Mouse (Mus musculus): ENCODE measurements around the gene Mat1a. TPM values are rescaled to one million over a fixed set of nuclear protein-coding genes. Genes with fewer than 3 reads are reported as not detected.

Gene Mat1a
- polyA plus RNA-seq (2014; fragmentation: Nextera tagmentation; extraction: Ambion mirVana): 2.0 TPM in 1 of 2 replicates, not detected in the other

- ATAC-seq (replicated peaks; ENCODE audit: low FRiP score, low TSS enrichment, low read depth): no peak
- Histone ChIP-seq H3K36me3 (ENCODE audit: control insufficient read depth, insufficient read depth, low read length) (no peaks in the 10 kb centered on the region), H3K27me3 (replicated peaks; ENCODE audit: control insufficient read depth, insufficient read depth, low read length) (no peaks in the 10 kb centered on the region), H3K9me3 (ENCODE audit: control insufficient read depth, low read length) (no peaks in the 10 kb centered on the region), H3K9ac (ENCODE audit: low read length) (no peak within 1 kb of the TSS), H3K27ac (ENCODE audit: low read depth) (no peak within 1 kb of the TSS), H3K4me1 (replicated peaks; ENCODE audit: control insufficient read depth, insufficient read depth, low read length) (no peaks in the 10 kb centered on the region), H3K4me2 (ENCODE audit: low read length) (no peak within 1 kb of the TSS), H3K4me3 (ENCODE audit: low read depth, low read length) (no peak within 1 kb of the TSS)
- DNase-seq (ENCODE audit: low spot score): no peak
- WGBS: 69% methylated on average over 10 of the region's 10 CpGs
Measured at GRCm38 (mm10) chr14:41104853-41105444, at the start of gene Mat1a. TSS of gene Mat1a (plus strand) at chr14:41105035.

- WGBS: 21% methylated on average over 1 of the region's 2 CpGs
- Histone ChIP-seq H3K27ac (ENCODE audit: low read depth) (no peak overlapping the region), H3K4me2 (ENCODE audit: low read length) (no peak overlapping the region), H3K27me3 (replicated peaks; ENCODE audit: control insufficient read depth, insufficient read depth, low read length) (no peaks in the 10 kb centered on the region), H3K36me3 (ENCODE audit: control insufficient read depth, insufficient read depth, low read length) (no peaks in the 10 kb centered on the region), H3K9ac (ENCODE audit: low read length) (no peak overlapping the region), H3K9me3 (ENCODE audit: control insufficient read depth, low read length) (no peaks in the 10 kb centered on the region), H3K4me3 (ENCODE audit: low read depth, low read length) (no peak overlapping the region), H3K4me1 (replicated peaks; ENCODE audit: control insufficient read depth, insufficient read depth, low read length) (no peaks in the 10 kb centered on the region)
- DNase-seq (ENCODE audit: low spot score) (no peak), ATAC-seq (replicated peaks; ENCODE audit: low FRiP score, low TSS enrichment, low read depth) (no peak)
Measured at GRCm38 (mm10) chr14:41065168-41065567, 39.7 kb upstream of the Mat1a start.

GRCm38 (mm10) chr14:41066416-41066815 lies 38.4 kb upstream of the Mat1a start:
- no peak overlapping the region for H3K27ac ChIP-seq (ENCODE audit: low read depth)
- no peaks in the 10 kb centered on the region for H3K4me1 ChIP-seq (replicated peaks; ENCODE audit: control insufficient read depth, insufficient read depth, low read length)
- DNase-seq (ENCODE audit: low spot score) (no peak), ATAC-seq (replicated peaks; ENCODE audit: low FRiP score, low TSS enrichment, low read depth) (no peak)
- no peaks in the 10 kb centered on the region for H3K9me3 ChIP-seq (ENCODE audit: control insufficient read depth, low read length)
- H3K36me3 ChIP-seq (ENCODE audit: control insufficient read depth, insufficient read depth, low read length): no peaks in the 10 kb centered on the region
- WGBS: 0% methylated on average over 1 of the region's 1 CpGs
- no peak overlapping the region for H3K4me2 ChIP-seq (ENCODE audit: low read length)
- no peaks in the 10 kb centered on the region for H3K27me3 ChIP-seq (replicated peaks; ENCODE audit: control insufficient read depth, insufficient read depth, low read length)
- H3K4me3 ChIP-seq (ENCODE audit: low read depth, low read length): no peak overlapping the region
- H3K9ac ChIP-seq (ENCODE audit: low read length): no peak overlapping the region

- no peak for DNase-seq (ENCODE audit: low spot score)
- Histone ChIP-seq H3K9ac (ENCODE audit: low read length) (no peak within 1 kb of the TSS), H3K9me3 (ENCODE audit: control insufficient read depth, low read length) (no peaks in the 10 kb centered on the region), H3K36me3 (ENCODE audit: control insufficient read depth, insufficient read depth, low read length) (no peaks in the 10 kb centered on the region), H3K4me3 (ENCODE audit: low read depth, low read length) (no peak within 1 kb of the TSS), H3K4me1 (replicated peaks; ENCODE audit: control insufficient read depth, insufficient read depth, low read length) (no peaks in the 10 kb centered on the region), H3K4me2 (ENCODE audit: low read length) (no peak within 1 kb of the TSS), H3K27me3 (replicated peaks; ENCODE audit: control insufficient read depth, insufficient read depth, low read length) (no peaks in the 10 kb centered on the region), H3K27ac (ENCODE audit: low read depth) (no peak within 1 kb of the TSS)
- ATAC-seq (replicated peaks; ENCODE audit: low FRiP score, low TSS enrichment, low read depth): no peak
Measured at GRCm38 (mm10) chr14:41069108-41069507, 35.7 kb upstream of the Mat1a start, which contains the start of gene Dydc2. TSS of gene Dydc2 (minus strand) at chr14:41069208.

- H3K36me3 ChIP-seq (ENCODE audit: control insufficient read depth, insufficient read depth, low read length): no peaks in the 10 kb centered on the region
- DNase-seq (ENCODE audit: low spot score): no peak
- H3K4me2 ChIP-seq (ENCODE audit: low read length): no peak overlapping the region
- no peak overlapping the region for H3K27ac ChIP-seq (ENCODE audit: low read depth)
- H3K9ac ChIP-seq (ENCODE audit: low read length): no peak overlapping the region
- 77% methylated on average over 3 of the region's 3 CpGs for WGBS
- H3K4me1 ChIP-seq (replicated peaks; ENCODE audit: control insufficient read depth, insufficient read depth, low read length): no peaks in the 10 kb centered on the region
- H3K27me3 ChIP-seq (replicated peaks; ENCODE audit: control insufficient read depth, insufficient read depth, low read length): no peaks in the 10 kb centered on the region
- ATAC-seq (replicated peaks; ENCODE audit: low FRiP score, low TSS enrichment, low read depth): no peak
- H3K9me3 ChIP-seq (ENCODE audit: control insufficient read depth, low read length): no peaks in the 10 kb centered on the region
- no peak overlapping the region for H3K4me3 ChIP-seq (ENCODE audit: low read depth, low read length)
Measured at GRCm38 (mm10) chr14:41070343-41070742, 34.5 kb upstream of the Mat1a start.

GRCm38 (mm10) chr14:41072229-41072943 lies 32.4 kb upstream of the Mat1a start, which contains the start of gene Dydc1:
TSS of gene Dydc1 (plus strand) at chr14:41072911.
- no peaks in the 10 kb centered on the region for H3K9me3 ChIP-seq (ENCODE audit: control insufficient read depth, low read length)
- H3K4me1 ChIP-seq (replicated peaks; ENCODE audit: control insufficient read depth, insufficient read depth, low read length): no peaks in the 10 kb centered on the region
- H3K4me2 ChIP-seq (ENCODE audit: low read length): peak within 1 kb of the TSS; percentile 64
- DNase-seq (ENCODE audit: low spot score): peak; percentile 85
- H3K27me3 ChIP-seq (replicated peaks; ENCODE audit: control insufficient read depth, insufficient read depth, low read length): no peaks in the 10 kb centered on the region
- H3K36me3 ChIP-seq (ENCODE audit: control insufficient read depth, insufficient read depth, low read length): no peaks in the 10 kb centered on the region
- H3K9ac ChIP-seq (ENCODE audit: low read length): no peak within 1 kb of the TSS
- H3K27ac ChIP-seq (ENCODE audit: low read depth): no peak within 1 kb of the TSS
- peak; percentile 81 for ATAC-seq (replicated peaks; ENCODE audit: low FRiP score, low TSS enrichment, low read depth)
- peak within 1 kb of the TSS; percentile 40 for H3K4me3 ChIP-seq (ENCODE audit: low read depth, low read length)
- 11% methylated on average over 23 of the region's 23 CpGs for WGBS

- H3K36me3 ChIP-seq (ENCODE audit: control insufficient read depth, insufficient read depth, low read length): no peaks in the 10 kb centered on the region
- no peak overlapping the region for H3K9ac ChIP-seq (ENCODE audit: low read length)
- DNase-seq (ENCODE audit: low spot score) (no peak), ATAC-seq (replicated peaks; ENCODE audit: low FRiP score, low TSS enrichment, low read depth) (peak; percentile 3; the same call in 1 of the 2 replicates)
- 1% methylated on average over 8 of the region's 8 CpGs for WGBS
- H3K4me2 ChIP-seq (ENCODE audit: low read length): peak overlapping the region; percentile 64
- H3K4me1 ChIP-seq (replicated peaks; ENCODE audit: control insufficient read depth, insufficient read depth, low read length): no peaks in the 10 kb centered on the region
- peak overlapping the region; percentile 40 for H3K4me3 ChIP-seq (ENCODE audit: low read depth, low read length)
- no peak overlapping the region for H3K27ac ChIP-seq (ENCODE audit: low read depth)
- no peaks in the 10 kb centered on the region for H3K9me3 ChIP-seq (ENCODE audit: control insufficient read depth, low read length)
- no peaks in the 10 kb centered on the region for H3K27me3 ChIP-seq (replicated peaks; ENCODE audit: control insufficient read depth, insufficient read depth, low read length)
Measured at GRCm38 (mm10) chr14:41072944-41073275, 31.9 kb upstream of the Mat1a start.

GRCm38 (mm10) chr14:41082408-41082807 lies 22.4 kb upstream of the Mat1a start:
- no peak overlapping the region for H3K4me3 ChIP-seq (ENCODE audit: low read depth, low read length)
- no peak overlapping the region for H3K9ac ChIP-seq (ENCODE audit: low read length)
- no peak overlapping the region for H3K27ac ChIP-seq (ENCODE audit: low read depth)
- WGBS: 81% methylated on average over 2 of the region's 2 CpGs
- H3K9me3 ChIP-seq (ENCODE audit: control insufficient read depth, low read length): no peaks in the 10 kb centered on the region
- no peak for DNase-seq (ENCODE audit: low spot score)
- ATAC-seq (replicated peaks; ENCODE audit: low FRiP score, low TSS enrichment, low read depth): no peak
- no peaks in the 10 kb centered on the region for H3K4me1 ChIP-seq (replicated peaks; ENCODE audit: control insufficient read depth, insufficient read depth, low read length)
- H3K36me3 ChIP-seq (ENCODE audit: control insufficient read depth, insufficient read depth, low read length): no peaks in the 10 kb centered on the region
- H3K27me3 ChIP-seq (replicated peaks; ENCODE audit: control insufficient read depth, insufficient read depth, low read length): no peaks in the 10 kb centered on the region
- H3K4me2 ChIP-seq (ENCODE audit: low read length): no peak overlapping the region

- 84% methylated on average over 1 of the region's 1 CpGs for WGBS
- DNase-seq (ENCODE audit: low spot score) (no peak), ATAC-seq (replicated peaks; ENCODE audit: low FRiP score, low TSS enrichment, low read depth) (no peak)
- H3K4me3 ChIP-seq (ENCODE audit: low read depth, low read length): no peak overlapping the region
- H3K27me3 ChIP-seq (replicated peaks; ENCODE audit: control insufficient read depth, insufficient read depth, low read length): no peaks in the 10 kb centered on the region
- no peak overlapping the region for H3K27ac ChIP-seq (ENCODE audit: low read depth)
- H3K36me3 ChIP-seq (ENCODE audit: control insufficient read depth, insufficient read depth, low read length): no peaks in the 10 kb centered on the region
- no peaks in the 10 kb centered on the region for H3K9me3 ChIP-seq (ENCODE audit: control insufficient read depth, low read length)
- H3K4me1 ChIP-seq (replicated peaks; ENCODE audit: control insufficient read depth, insufficient read depth, low read length): no peaks in the 10 kb centered on the region
- no peak overlapping the region for H3K9ac ChIP-seq (ENCODE audit: low read length)
- no peak overlapping the region for H3K4me2 ChIP-seq (ENCODE audit: low read length)
Measured at GRCm38 (mm10) chr14:41087509-41087908, 17.3 kb upstream of the Mat1a start.

All from intestine, embryonic 14.5 days (tissue).